Mouse (Mus musculus) cerebellum, adult 2 months (tissue): Measurements from ENCODE around the gene Pitpnm2. TPM values are rescaled to one million over a fixed set of nuclear protein-coding genes. Genes with fewer than 3 reads are reported as not detected.

Source experiments
- DNase-seq, 2 experiments: peaks; one replicate each; pipeline ENCODE4 v3.0.0; 2021
- H3K27ac ChIP-seq: fragments of 200-500 bp; 2 replicates; pipeline ENCODE4 v1.5.1; 2012; ENCODE audit warnings: low read length, control low read depth, inconsistent platforms; ENCODE audit not compliant: insufficient read depth
- H3K27me3 ChIP-seq: fragments of 200-500 bp; 2 replicates; pipeline ENCODE4 v1.6.1; 2012; ENCODE audit warnings: inconsistent platforms, mild to moderate bottlenecking, low read length, moderate library complexity; ENCODE audit not compliant: control insufficient read depth, insufficient read depth
- H3K4me1 ChIP-seq: fragments of 200-500 bp; 2 replicates; pipeline ENCODE4 v1.6.1; 2011; ENCODE audit warnings: low read length; ENCODE audit not compliant: control insufficient read depth, insufficient read depth
- H3K4me3 ChIP-seq: fragments of 200-500 bp; replicated peaks from 2 replicates; pipeline ENCODE3; 2011; ENCODE audit warnings: mild to moderate bottlenecking, low read depth, low read length, control low read depth; ENCODE audit not compliant: insufficient read depth
- CTCF ChIP-seq: fragments of 200-500 bp; IDR thresholded peaks from 2 replicates; pipeline ENCODE4 v1.5.1; 2011; ENCODE audit warnings: low read depth, mild to moderate bottlenecking, control low read depth, low read length, moderate library complexity, borderline replicate concordance; ENCODE audit not compliant: insufficient read depth
- POLR2A ChIP-seq: fragments of 200-500 bp; IDR thresholded peaks from 2 replicates; pipeline ENCODE4 v1.6.1; 2011; ENCODE audit warnings: low read length, control low read depth, borderline replicate concordance; ENCODE audit not compliant: insufficient read depth
- WGBS: fragments of 180-500 bp; shearing (Covaris S2); methylation state at CpG from one replicate; pipeline ENCODE4 v1.1.7; 2018; 5-methylcytosine and 5-hydroxymethylcytosine counted together
- polyA plus RNA-seq: library from polyadenylated mRNA; depleted of rRNA; stranded (reverse); fragments of >200 nt; gene quantifications from 2 replicates; pipeline ENCODE4 v1.2.3, GENCODE M21; 2012

Pitpnm2 gene
- polyA plus RNA-seq, 1 experiment = 54.2 TPM

DNA sequence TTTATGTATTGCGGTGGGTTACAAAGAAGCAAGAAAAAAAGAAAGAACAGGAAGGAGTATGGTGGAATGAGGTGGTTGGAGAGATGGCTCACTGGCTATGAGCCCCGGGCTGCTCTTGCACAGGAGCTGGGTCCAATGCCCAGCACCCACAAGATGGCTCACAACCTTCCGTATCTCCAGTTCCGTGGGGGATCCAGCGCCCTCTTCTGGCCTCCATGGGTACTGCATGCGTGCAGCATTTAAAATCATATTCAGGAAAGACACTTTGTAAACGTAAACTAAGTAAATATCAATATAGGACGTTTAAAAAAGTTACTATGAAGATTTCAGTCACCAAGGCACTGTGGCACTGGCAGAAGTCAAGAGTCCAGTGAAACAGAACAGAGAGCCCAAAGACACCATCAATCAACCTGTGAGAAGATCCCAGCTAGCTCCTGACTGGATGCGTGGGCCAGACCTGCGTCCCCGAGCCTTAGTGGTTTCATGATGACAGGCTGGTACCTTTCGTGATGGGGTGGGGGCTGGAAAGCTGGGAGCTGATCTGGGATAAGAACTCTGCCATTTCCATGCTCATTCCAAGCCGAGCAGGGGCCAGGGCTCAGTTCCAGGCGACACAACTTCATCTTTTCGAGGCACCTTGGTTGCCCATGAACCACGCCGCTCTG is 138.4 kb downstream of the Pitpnm2 start:
- peak overlapping the region; percentile 78 for H3K4me3 ChIP-seq
- DNase-seq = peak; percentile 45 to 63
- H3K27ac ChIP-seq = no peak overlapping the region
- 16% methylated on average over 17 of the region's 17 CpGs for WGBS
- H3K4me1 ChIP-seq = no peaks in the 10 kb centered on the region
- H3K27me3 ChIP-seq = no peaks in the 10 kb centered on the region
- no peak for TF ChIP-seq POLR2A
- peak; percentile 68 for TF ChIP-seq CTCF

- H3K27ac ChIP-seq = no peak overlapping the region
- WGBS = 93% methylated on average over 9 of the region's 9 CpGs
Observed at GRCm38 (mm10) chr5:124103552-124103951, 146.0 kb downstream of the Pitpnm2 start.

GRCm38 (mm10) chr5:124103020-124103419 is 146.5 kb downstream of the Pitpnm2 start:
- TF ChIP-seq POLR2A (no peak), CTCF (no peak)
- Histone ChIP-seq H3K27me3 (no peaks in the 10 kb centered on the region), H3K4me1 (no peaks in the 10 kb centered on the region), H3K4me3 (no peak overlapping the region), H3K27ac (no peak overlapping the region)
- 89% methylated on average over 3 of the region's 3 CpGs for WGBS
- no peak for DNase-seq

More at GRCm38 (mm10) chr5:124103552-124103951, 146.0 kb downstream of the Pitpnm2 start:
- TF ChIP-seq CTCF = no peak
- no peak for TF ChIP-seq POLR2A
- DNase-seq = no peak
- no peaks in the 10 kb centered on the region for H3K4me1 ChIP-seq
- H3K4me3 ChIP-seq = no peak overlapping the region
- no peaks in the 10 kb centered on the region for H3K27me3 ChIP-seq

GRCm38 (mm10) chr5:124102326-124102725 is 147.2 kb downstream of the Pitpnm2 start:
- no peaks in the 10 kb centered on the region for H3K27me3 ChIP-seq
- 68% methylated on average over 6 of the region's 6 CpGs for WGBS
- H3K4me1 ChIP-seq = no peaks in the 10 kb centered on the region
- no peak overlapping the region for H3K27ac ChIP-seq
- no peak overlapping the region for H3K4me3 ChIP-seq
- DNase-seq = no peak
- no peak for TF ChIP-seq POLR2A
- TF ChIP-seq CTCF = no peak

- H3K4me3 ChIP-seq = no peak overlapping the region
- H3K4me1 ChIP-seq = no peaks in the 10 kb centered on the region
- WGBS = 87% methylated on average over 11 of the region's 11 CpGs
- TF ChIP-seq POLR2A (no peak), CTCF (no peak)
- DNase-seq = no peak
- no peak overlapping the region for H3K27ac ChIP-seq
- no peaks in the 10 kb centered on the region for H3K27me3 ChIP-seq
Observed at GRCm38 (mm10) chr5:124100128-124101044, 149.2 kb downstream of the Pitpnm2 start.

GRCm38 (mm10) chr5:124098923-124099322 is 150.6 kb downstream of the Pitpnm2 start:
- H3K4me1 ChIP-seq = peaks cover 4% of the 10 kb centered on the region
- no peaks in the 10 kb centered on the region for H3K27me3 ChIP-seq
- no peak overlapping the region for H3K4me3 ChIP-seq
- no peak for DNase-seq
- 78% methylated on average over 2 of the region's 2 CpGs for WGBS
- TF ChIP-seq POLR2A (no peak), CTCF (no peak)
- no peak overlapping the region for H3K27ac ChIP-seq

DNA sequence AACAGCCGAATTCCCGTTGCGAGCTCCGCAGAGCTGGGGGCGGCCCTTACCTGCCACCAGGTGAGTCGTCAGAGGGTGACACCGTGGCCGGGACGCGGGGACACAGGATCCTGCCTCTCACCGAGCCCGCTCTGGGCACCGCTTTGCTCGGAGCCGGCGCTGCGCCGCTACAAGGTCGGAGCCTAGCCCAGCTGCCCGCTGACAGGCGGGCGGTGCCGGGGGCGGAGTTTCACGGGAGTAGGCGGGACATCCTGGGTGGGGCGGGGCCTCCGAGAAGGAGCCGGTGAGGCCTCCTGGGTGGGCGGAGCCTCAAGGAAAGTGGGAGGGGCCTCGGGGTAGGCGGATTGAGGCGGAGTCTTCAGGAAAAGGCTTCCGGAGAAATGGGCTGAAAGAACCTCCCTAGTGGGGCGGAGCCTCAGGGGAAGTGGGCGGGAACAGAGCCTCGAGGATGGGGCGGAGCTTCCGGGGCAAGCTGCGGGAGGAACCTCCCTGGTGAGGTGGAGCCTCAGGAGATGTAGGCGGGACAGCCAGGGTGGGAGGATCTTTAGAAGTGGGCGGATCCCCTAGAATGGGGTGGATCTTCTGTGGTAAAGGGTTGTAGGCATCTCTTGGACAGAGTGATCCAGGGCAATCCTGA is 153.8 kb downstream of the Pitpnm2 start, which contains the start of gene Abcb9:
TSS of gene Abcb9 (minus strand) at position 203 of the 637 bp plus-strand sequence.
- H3K27me3 ChIP-seq = no peaks in the 10 kb centered on the region
- peak; percentile 98 to 99 for DNase-seq
- TF ChIP-seq POLR2A (peak; percentile 75; the same call in 1 of the 2 replicates), CTCF (no peak)
- 2% methylated on average over 42 of the region's 42 CpGs for WGBS
- peaks cover 22% of the 10 kb centered on the region for H3K4me1 ChIP-seq
- H3K27ac ChIP-seq = peak within 1 kb of the TSS; percentile 70
- peak within 1 kb of the TSS; percentile 86 for H3K4me3 ChIP-seq
